In genomic region chr13:59361323-59361722, GRCm38 (mm10) we compare ENCODE assay signal across 23 mouse cellular contexts.
"Had no signal": no experiment of that assay in that cellular context is flagged by ENCODE, and none has a peak within 500 bp of the region (broad histone marks: within the 10 kb centered on the region; RNA-seq: fewer than 3 reads in every experiment).

No protein-coding gene starts in this region.

- H3K27me3 ChIP-seq: liver, embryonic 12.5 days; liver, embryonic 15.5 days; lung, embryonic 15.5 days; megakaryocyte, embryonic 14.5 days; neural tube, embryonic 12.5 days; neural tube, embryonic 15.5 days; stomach, embryonic 15.5 days had no signal

- H3K27ac ChIP-seq: limb, embryonic 10.5 days; limb, embryonic 13.5 days; liver, embryonic 12.5 days; liver, embryonic 15.5 days; lung, embryonic 15.5 days; midbrain, embryonic 10.5 days; neural tube, embryonic 12.5 days; neural tube, embryonic 15.5 days; stomach, embryonic 15.5 days had no signal

- H3K4me2 ChIP-seq: limb, embryonic 13.5 days; liver, embryonic 12.5 days; liver, embryonic 15.5 days; lung, embryonic 15.5 days; neural tube, embryonic 12.5 days; neural tube, embryonic 15.5 days; stomach, embryonic 15.5 days had no signal

- DNase-seq: kidney, adult 18-20 months; kidney, adult 9 months; kidney, postnatal 14 days; kidney, postnatal 4 days; liver; lung, adult 18-20 months; lung, postnatal 10 days; lung, postnatal 36 days; midbrain, embryonic 14.5 days; spleen, adult 18-20 months; thymus, adult 18-20 months; thymus, postnatal 4 days had no signal

- ATAC-seq: intestine, embryonic 16.5 days; liver, embryonic 12.5 days had no signal

- H3K4me3 ChIP-seq: limb, embryonic 10.5 days; limb, embryonic 13.5 days; liver, embryonic 12.5 days; liver, embryonic 15.5 days; lung, embryonic 15.5 days; megakaryocyte, embryonic 14.5 days; midbrain, embryonic 10.5 days; neural tube, embryonic 12.5 days; neural tube, embryonic 15.5 days; stomach, embryonic 15.5 days had no signal

- H3K9me3 ChIP-seq: limb, embryonic 10.5 days; limb, embryonic 13.5 days; liver, embryonic 12.5 days; liver, embryonic 15.5 days; lung, embryonic 15.5 days; midbrain, embryonic 10.5 days; neural tube, embryonic 12.5 days; neural tube, embryonic 15.5 days; stomach, embryonic 15.5 days had no signal

- H3K9ac ChIP-seq: limb, embryonic 13.5 days; liver, embryonic 12.5 days; liver, embryonic 15.5 days; lung, embryonic 15.5 days; neural tube, embryonic 12.5 days; neural tube, embryonic 15.5 days; stomach, embryonic 15.5 days had no signal

- H3K4me1 ChIP-seq: liver, embryonic 12.5 days; liver, embryonic 15.5 days; lung, embryonic 15.5 days; megakaryocyte, embryonic 14.5 days; neural tube, embryonic 12.5 days; stomach, embryonic 15.5 days had no signal

- H3K36me3 ChIP-seq: limb, embryonic 10.5 days; limb, embryonic 13.5 days; liver, embryonic 12.5 days; liver, embryonic 15.5 days; lung, embryonic 15.5 days; midbrain, embryonic 10.5 days; neural tube, embryonic 12.5 days; neural tube, embryonic 15.5 days; stomach, embryonic 15.5 days had no signal
